Mouse (Mus musculus) hindbrain, postnatal 0 days (tissue): Measurements from ENCODE around the gene 1700021F05Rik. TPM values are rescaled to one million over a fixed set of nuclear protein-coding genes. Genes with fewer than 3 reads are reported as not detected.

Experiments
- ATAC-seq: fragments of 200-750 bp; cut with Nextera tagmentation; 2 replicates; pipeline ENCODE4 v1.8.0; 2017; ENCODE audit warnings: mild to moderate bottlenecking, moderate TSS enrichment, moderate library complexity
- DNase-seq: peaks from one replicate; pipeline ENCODE4 v3.0.0-alpha.2; 2015; ENCODE audit warnings: low spot score
- H3K27ac ChIP-seq: fragments of 300-500 bp; sonication (generic); 2 replicates; pipeline ENCODE4 v1.5.1; 2014; ENCODE audit warnings: mild to moderate bottlenecking
- H3K27me3 ChIP-seq: fragments of 300-500 bp; sonication (generic); 2 replicates; pipeline ENCODE4 v1.6.1; 2014; ENCODE audit warnings: low read length, mixed read lengths; ENCODE audit not compliant: insufficient read depth
- H3K36me3 ChIP-seq: fragments of 300-500 bp; sonication (generic); 2 replicates; pipeline ENCODE4 v1.6.1; 2014; ENCODE audit warnings: low read length, mixed read lengths; ENCODE audit not compliant: insufficient read depth
- H3K4me1 ChIP-seq: fragments of 300-500 bp; sonication (generic); 2 replicates; pipeline ENCODE4 v1.6.1; 2014; ENCODE audit warnings: antibody characterized with exemption, low read length, mixed read lengths; ENCODE audit not compliant: insufficient read depth
- H3K4me2 ChIP-seq: fragments of 300-500 bp; sonication (generic); 2 replicates; pipeline ENCODE4 v1.6.1; 2014; ENCODE audit warnings: low read depth, mild to moderate bottlenecking, low read length, moderate library complexity, mixed read lengths
- H3K4me3 ChIP-seq: fragments of 300-500 bp; sonication (generic); 2 replicates; pipeline ENCODE4 v1.5.1; 2014; ENCODE audit warnings: low read length
- H3K9ac ChIP-seq: fragments of 300-500 bp; sonication (generic); replicated peaks from 2 replicates; pipeline ENCODE4 v1.6.1; 2014; ENCODE audit warnings: mild to moderate bottlenecking, low read length, moderate library complexity, mixed read lengths
- H3K9me3 ChIP-seq: fragments of 300-500 bp; sonication (generic); 2 replicates; pipeline ENCODE4 v1.6.1; 2016; ENCODE audit warnings: low read length, mixed read lengths
- CTCF ChIP-seq: IDR thresholded peaks from 2 replicates; pipeline ENCODE4 v1.5.1; 2016; ENCODE audit warnings: antibody characterized with exemption, control low read depth, low read depth
- WGBS: fragments of 180-500 bp; shearing (Covaris S2); extraction: QIAGEN DNeasy Blood & Tissue Kit; methylation state at CpG from one replicate; pipeline ENCODE4 v1.1.7; 2014; 5-methylcytosine and 5-hydroxymethylcytosine counted together
- polyA plus RNA-seq: library from polyadenylated mRNA; unstranded; fragments of >200 nt; fragmentation: Nextera tagmentation; extraction: Ambion mirVana; gene quantifications from 2 replicates; pipeline ENCODE4 v1.2.1, GENCODE M21; 2015
- total RNA-seq: library from RNA; depleted of rRNA; stranded (reverse); fragments of >200 nt; gene quantifications from 2 replicates; pipeline ENCODE4 v1.2.3, GENCODE M21; 2014; rRNA removed

The 1700021F05Rik gene
- total and polyA plus RNA-seq, 2 experiments from 2014 or later = 19.6 to 77.1 TPM

- ATAC-seq = peak; percentile 87
- Histone ChIP-seq H3K4me1 (peaks cover 12% of the 10 kb centered on the region), H3K36me3 (no peaks in the 10 kb centered on the region), H3K27me3 (no peaks in the 10 kb centered on the region), H3K4me2 (peak overlapping the region; percentile 99), H3K9ac (peak overlapping the region; percentile 96), H3K4me3 (peak overlapping the region; percentile 89), H3K9me3 (no peaks in the 10 kb centered on the region), H3K27ac (peak overlapping the region; percentile 93)
- WGBS = 2% methylated on average over 71 of the region's 103 CpGs
- no peak for TF ChIP-seq CTCF
- peak; percentile 84 for DNase-seq
Observed at GRCm38 (mm10) chr10:43479436-43480157, 61.2 kb downstream of the 1700021F05Rik start.

GRCm38 (mm10) chr10:43478751-43479435 lies 61.9 kb downstream of the 1700021F05Rik start, which contains the start of gene Bend3:
Gene Bend3, plus strand, starts transcription at chr10:43478831.
- peaks cover 12% of the 10 kb centered on the region for H3K4me1 ChIP-seq
- H3K9me3 ChIP-seq = no peaks in the 10 kb centered on the region
- peak within 1 kb of the TSS; percentile 89 for H3K4me3 ChIP-seq
- H3K27me3 ChIP-seq = no peaks in the 10 kb centered on the region
- peak within 1 kb of the TSS; percentile 93 for H3K27ac ChIP-seq
- peak; percentile 86 for DNase-seq
- H3K9ac ChIP-seq = peak within 1 kb of the TSS; percentile 96
- 2% methylated on average over 69 of the region's 101 CpGs for WGBS
- peak; percentile 84 for ATAC-seq
- peak within 1 kb of the TSS; percentile 99 for H3K4me2 ChIP-seq
- H3K36me3 ChIP-seq = no peaks in the 10 kb centered on the region
- TF ChIP-seq CTCF = no peak

- no peaks in the 10 kb centered on the region for H3K9me3 ChIP-seq
- peak overlapping the region; percentile 96 for H3K9ac ChIP-seq
- peak overlapping the region; percentile 99 for H3K4me2 ChIP-seq
- no peak for TF ChIP-seq CTCF
- DNase-seq (peak; percentile 60), ATAC-seq (peak; percentile 46)
- no peaks in the 10 kb centered on the region for H3K27me3 ChIP-seq
- H3K4me1 ChIP-seq = 0 out of 2 replicates have a peak, but pooled peaks cover 7% of the 10 kb centered on the region
- no peaks in the 10 kb centered on the region for H3K36me3 ChIP-seq
- peak overlapping the region; percentile 89 for H3K4me3 ChIP-seq
- under 1% methylated on average over 41 of the region's 42 CpGs for WGBS
- H3K27ac ChIP-seq = peak overlapping the region; percentile 93
Observed at GRCm38 (mm10) chr10:43477865-43478681, 62.7 kb downstream of the 1700021F05Rik start.

GRCm38 (mm10) chr10:43477459-43477858 lies 63.3 kb downstream of the 1700021F05Rik start:
- TF ChIP-seq CTCF = no peak
- ATAC-seq = no peak
- no peak overlapping the region for H3K27ac ChIP-seq
- H3K4me2 ChIP-seq = peak overlapping the region; percentile 99
- H3K9ac ChIP-seq = peak overlapping the region; percentile 96; the same call in 1 of the 2 replicates
- peak; percentile 15 for DNase-seq
- no peaks in the 10 kb centered on the region for H3K27me3 ChIP-seq
- H3K4me3 ChIP-seq = peak overlapping the region; percentile 89
- WGBS = 8% methylated on average over 9 of the region's 9 CpGs
- no peaks in the 10 kb centered on the region for H3K9me3 ChIP-seq
- 0 out of 2 replicates have a peak, but pooled peaks cover 7% of the 10 kb centered on the region for H3K4me1 ChIP-seq
- no peaks in the 10 kb centered on the region for H3K36me3 ChIP-seq

GRCm38 (mm10) chr10:43475376-43475775 lies 65.4 kb downstream of the 1700021F05Rik start:
- TF ChIP-seq CTCF = peak; percentile 59
- Histone ChIP-seq H3K4me1 (0 out of 2 replicates have a peak, but pooled peaks cover 3% of the 10 kb centered on the region), H3K27me3 (no peaks in the 10 kb centered on the region), H3K36me3 (no peaks in the 10 kb centered on the region), H3K9ac (no peak overlapping the region), H3K9me3 (no peaks in the 10 kb centered on the region), H3K4me2 (no peak overlapping the region), H3K4me3 (no peak overlapping the region), H3K27ac (no peak overlapping the region)
- ATAC-seq (no peak), DNase-seq (peak; percentile 36)
- WGBS = 57% methylated on average over 4 of the region's 4 CpGs

Other genes starting within 250 kb of the 1700021F05Rik start
- 10.7 and 11.9 TPM in 2 replicates for gene Bend3, start 62.2 kb downstream of the 1700021F05Rik start, total RNA-seq
- gene Bend3, start 62.2 kb downstream of the 1700021F05Rik start, polyA plus RNA-seq = 1.5 and 2.2 TPM in 2 replicates
- 6.3 and 30.1 TPM in 2 replicates for gene Gm9803, start 16.9 kb downstream of the 1700021F05Rik start, total RNA-seq
- 18.1 and 18.9 TPM in 2 replicates for gene Gm9803, start 16.9 kb downstream of the 1700021F05Rik start, polyA plus RNA-seq
- gene Cd24a, start 37.3 kb upstream of the 1700021F05Rik start, total RNA-seq = 322 and 324 TPM in 2 replicates
- 258 and 286 TPM in 2 replicates for gene Cd24a, start 37.3 kb upstream of the 1700021F05Rik start, polyA plus RNA-seq